Mouse (Mus musculus) neural tube, embryonic 11.5 days (tissue): Measurements from ENCODE around the gene Cab39. TPM values are rescaled to one million over a fixed set of nuclear protein-coding genes. Genes with fewer than 3 reads are reported as not detected.
A peak's percentile ranks its signal among the peaks of the same experiment; 100 is the strongest.

Experiments used
- ATAC-seq: fragments of 200-750 bp; cut with Nextera tagmentation; 2 replicates; pipeline ENCODE4 v1.8.0; 2017; ENCODE audit warnings: moderate number of reproducible peaks, mild to moderate bottlenecking, moderate TSS enrichment, moderate library complexity; ENCODE audit not compliant: insufficient read depth, low FRiP score, low TSS enrichment
- DNase-seq: peaks from one replicate; pipeline ENCODE4 v3.0.0-alpha.2; 2015; ENCODE audit warnings: low spot score
- H3K27ac ChIP-seq: fragments of 300-500 bp; sonication (generic); 2 replicates; pipeline ENCODE4 v1.5.1; 2014; ENCODE audit warnings: low read depth, mild to moderate bottlenecking, low read length
- H3K27me3 ChIP-seq: fragments of 300-500 bp; sonication (generic); 2 replicates; pipeline ENCODE4 v1.6.1; 2014; ENCODE audit warnings: mild to moderate bottlenecking, low read length, mixed read lengths; ENCODE audit not compliant: control insufficient read depth, insufficient read depth
- H3K36me3 ChIP-seq: fragments of 300-500 bp; sonication (generic); 2 replicates; pipeline ENCODE4 v1.6.1; 2014; ENCODE audit warnings: mild to moderate bottlenecking, low read length, moderate library complexity, mixed read lengths; ENCODE audit not compliant: control insufficient read depth, insufficient read depth
- H3K4me1 ChIP-seq: fragments of 300-500 bp; sonication (generic); 2 replicates; pipeline ENCODE4 v1.6.1; 2014; ENCODE audit warnings: low read length, mixed read lengths; ENCODE audit not compliant: control insufficient read depth, insufficient read depth
- H3K4me2 ChIP-seq: fragments of 300-500 bp; sonication (generic); 2 replicates; pipeline ENCODE4 v1.6.1; 2014; ENCODE audit warnings: low read depth, mild to moderate bottlenecking, moderate library complexity
- H3K4me3 ChIP-seq: fragments of 300-500 bp; sonication (generic); 2 replicates; pipeline ENCODE4 v1.5.1; 2014; ENCODE audit warnings: low read depth, low read length
- H3K9ac ChIP-seq: fragments of 300-500 bp; sonication (generic); 2 replicates; pipeline ENCODE4 v1.6.1; 2014; ENCODE audit warnings: mild to moderate bottlenecking, low read length
- H3K9me3 ChIP-seq: fragments of 300-500 bp; sonication (generic); 2 replicates; pipeline ENCODE4 v1.6.1; 2016; ENCODE audit warnings: low read length; ENCODE audit not compliant: control insufficient read depth
- WGBS: fragments of 180-500 bp; shearing (Covaris S2); extraction: QIAGEN DNeasy Blood & Tissue Kit; methylation state at CpG from one replicate; pipeline ENCODE4 v1.1.7; 2014; 5-methylcytosine and 5-hydroxymethylcytosine counted together
- polyA plus RNA-seq: library from polyadenylated mRNA; unstranded; fragments of >200 nt; fragmentation: Nextera tagmentation; extraction: Ambion mirVana; gene quantifications from 2 replicates; pipeline ENCODE4 v1.2.1, GENCODE M21; 2014

The Cab39 gene
- polyA plus RNA-seq, 1 experiment from 2014 or later: 70.5 TPM

DNA sequence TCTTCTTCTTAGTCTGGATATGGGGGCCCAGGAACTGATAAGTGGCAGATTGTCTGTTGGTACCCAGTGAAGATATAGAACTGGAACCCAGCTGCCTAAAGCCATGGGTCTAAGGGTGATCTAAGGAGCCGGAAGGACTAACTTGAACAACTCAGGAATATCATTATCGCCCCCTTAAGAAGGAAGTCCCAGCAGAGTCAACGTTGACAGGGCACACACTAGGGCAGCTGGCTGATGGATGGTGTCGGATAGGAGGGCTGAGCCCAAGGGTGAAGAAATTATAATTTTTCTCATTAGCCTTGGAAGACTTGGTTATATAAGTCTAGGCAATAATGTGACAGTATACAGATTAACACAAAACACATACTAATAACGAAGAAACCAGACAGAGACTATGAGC, 102.9 kb downstream of the Cab39 start:
- H3K27ac ChIP-seq: no peak overlapping the region
- H3K4me2 ChIP-seq: peak overlapping the region; percentile 63

GRCm38 (mm10) chr1:85896781-85897700, 103.8 kb downstream of the Cab39 start:
- no peak overlapping the region for H3K9ac ChIP-seq
- no peak for ATAC-seq
- 67% methylated on average over 12 of the region's 12 CpGs for WGBS
- H3K4me1 ChIP-seq: peaks cover 40% of the 10 kb centered on the region
- no peak for DNase-seq
- H3K4me3 ChIP-seq: no peak overlapping the region
- H3K27ac ChIP-seq: no peak overlapping the region
- H3K27me3 ChIP-seq: no peaks in the 10 kb centered on the region
- H3K36me3 ChIP-seq: no peaks in the 10 kb centered on the region
- H3K4me2 ChIP-seq: no peak overlapping the region
- no peaks in the 10 kb centered on the region for H3K9me3 ChIP-seq

More for the DNA sequence above, 102.9 kb downstream of the Cab39 start:
- WGBS: 77% methylated on average over 5 of the region's 5 CpGs
- Histone ChIP-seq H3K9me3 (no peaks in the 10 kb centered on the region), H3K4me1 (peaks cover 40% of the 10 kb centered on the region), H3K4me3 (peak overlapping the region; percentile 50), H3K9ac (no peak overlapping the region), H3K36me3 (no peaks in the 10 kb centered on the region), H3K27me3 (no peaks in the 10 kb centered on the region)
- DNase-seq (no peak), ATAC-seq (no peak)

GRCm38 (mm10) chr1:85897901-85898760, 104.9 kb downstream of the Cab39 start:
- no peak overlapping the region for H3K4me3 ChIP-seq
- no peaks in the 10 kb centered on the region for H3K27me3 ChIP-seq
- H3K9me3 ChIP-seq: no peaks in the 10 kb centered on the region
- DNase-seq (no peak), ATAC-seq (no peak)
- WGBS: 36% methylated on average over 8 of the region's 8 CpGs
- H3K27ac ChIP-seq: no peak overlapping the region
- H3K9ac ChIP-seq: no peak overlapping the region; the same call in 1 of the 2 replicates
- peaks cover 40% of the 10 kb centered on the region for H3K4me1 ChIP-seq
- no peak overlapping the region; the same call in 1 of the 2 replicates for H3K4me2 ChIP-seq
- no peaks in the 10 kb centered on the region; the same call in 1 of the 2 replicates for H3K36me3 ChIP-seq

DNA sequence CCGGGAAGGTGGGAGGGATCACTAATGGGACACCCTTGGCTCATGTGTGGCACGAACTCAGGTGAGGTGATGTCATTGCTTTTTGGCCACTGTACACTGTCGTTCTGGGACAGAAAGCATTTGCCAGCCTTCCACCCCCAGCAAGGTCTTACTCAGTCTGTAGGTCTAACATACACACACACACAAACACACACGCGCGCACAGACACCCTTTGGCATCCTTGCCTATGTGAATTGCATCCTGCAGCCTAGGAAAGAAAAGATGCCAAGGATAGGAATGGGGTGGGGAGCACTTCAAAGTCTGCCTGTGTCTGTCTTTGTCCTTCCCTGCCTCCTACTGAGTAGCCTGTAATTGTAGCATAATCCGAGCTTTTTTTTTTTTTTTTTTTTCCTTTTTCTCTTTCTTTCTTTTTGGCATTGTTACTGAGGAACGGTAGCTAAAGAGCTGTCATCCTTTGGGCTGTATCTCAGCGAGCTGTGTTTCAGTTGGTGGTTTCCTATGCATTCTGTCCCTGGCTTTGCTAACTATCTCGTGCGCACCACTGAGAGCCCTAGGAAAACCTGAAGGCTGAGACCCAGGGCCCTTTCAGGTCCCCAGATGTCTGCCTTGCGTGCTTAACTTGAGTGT, 105.6 kb downstream of the Cab39 start:
- H3K4me1 ChIP-seq: peaks cover 40% of the 10 kb centered on the region
- no peaks in the 10 kb centered on the region; the same call in 1 of the 2 replicates for H3K36me3 ChIP-seq
- H3K9me3 ChIP-seq: no peaks in the 10 kb centered on the region
- no peak overlapping the region for H3K27ac ChIP-seq
- DNase-seq: no peak
- ATAC-seq: no peak
- H3K9ac ChIP-seq: no peak overlapping the region; the same call in none of the 2 replicates
- H3K4me2 ChIP-seq: no peak overlapping the region; the same call in 1 of the 2 replicates
- no peak overlapping the region for H3K4me3 ChIP-seq
- no peaks in the 10 kb centered on the region for H3K27me3 ChIP-seq
- WGBS: 36% methylated on average over 12 of the region's 12 CpGs

DNA sequence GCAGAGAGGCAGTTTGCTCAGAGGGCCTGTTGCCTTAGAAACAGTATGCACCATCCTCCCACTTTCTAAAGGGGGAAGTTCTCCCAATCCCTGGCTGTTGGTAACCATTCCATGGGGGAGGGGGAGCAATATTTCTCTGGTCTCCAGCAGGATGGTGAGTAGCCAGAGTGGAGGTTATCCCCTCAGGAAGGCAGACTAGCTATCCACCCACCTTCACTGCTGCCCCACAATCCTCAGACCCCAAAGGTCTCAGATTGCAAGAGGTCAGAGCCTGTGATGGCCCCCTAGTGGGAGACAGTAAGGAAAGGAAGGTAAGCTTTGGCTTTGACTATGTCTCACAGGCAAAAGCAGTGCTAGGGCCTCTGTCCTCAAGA, 106.1 kb downstream of the Cab39 start:
- Histone ChIP-seq H3K9me3 (no peaks in the 10 kb centered on the region), H3K27ac (no peak overlapping the region), H3K4me1 (peaks cover 40% of the 10 kb centered on the region), H3K36me3 (no peaks in the 10 kb centered on the region; the same call in 1 of the 2 replicates), H3K4me2 (no peak overlapping the region), H3K9ac (no peak overlapping the region), H3K4me3 (no peak overlapping the region), H3K27me3 (no peaks in the 10 kb centered on the region)
- DNase-seq (no peak), ATAC-seq (no peak)

GRCm38 (mm10) chr1:85900521-85901333, 107.5 kb downstream of the Cab39 start:
- Histone ChIP-seq H3K4me1 (peaks cover 36% of the 10 kb centered on the region), H3K4me2 (no peak overlapping the region), H3K4me3 (no peak overlapping the region), H3K9ac (no peak overlapping the region), H3K9me3 (no peaks in the 10 kb centered on the region), H3K27me3 (no peaks in the 10 kb centered on the region), H3K27ac (no peak overlapping the region), H3K36me3 (no peaks in the 10 kb centered on the region; the same call in 1 of the 2 replicates)
- ATAC-seq (no peak), DNase-seq (no peak)
- 74% methylated on average over 7 of the region's 7 CpGs for WGBS
